In genomic region chr10:18681385-18681954, GRCm38 (mm10) we compare ENCODE assay signal across 17 mouse cellular contexts.
A peak's percentile ranks its signal among the peaks of the same experiment; 100 is the strongest.
DNase-seq lines count a peak whose midpoint lies in the region; ATAC-seq and TF ChIP-seq lines count a peak whose summit lies in the region.
"Had no signal": no experiment of that assay in that cellular context is flagged by ENCODE, and none has a peak within 500 bp of the region (broad histone marks: within the 10 kb centered on the region; RNA-seq: fewer than 3 reads in every experiment).

No protein-coding gene starts in this region.

- H3K4me3 ChIP-seq in hindbrain, embryonic 15.5 days, result no peak overlapping the region
- H3K4me3 ChIP-seq in hindbrain, postnatal 0 days (ENCODE audit: low read length), result no peak overlapping the region
- no peak overlapping the region for H3K4me3 ChIP-seq in left cerebral cortex, adult 2 months
- H3K4me3 ChIP-seq in neural tube, embryonic 15.5 days (replicated peaks), result no peak overlapping the region
- H3K4me3 ChIP-seq: heart, adult 2 months; hindbrain, embryonic 10.5 days; midbrain, embryonic 12.5 days; myocyte had no signal

- DNase-seq in hindbrain, postnatal 0 days (ENCODE audit: low spot score), result no peak
- no peak for DNase-seq in left cerebral cortex, adult 2 months (ENCODE audit: extremely low spot score in 1 of 2, low spot score in 2 of 2)
- no peak for DNase-seq in left cerebral cortex, adult 18-20 months (ENCODE audit: low spot score in 2 of 2)
- peak; percentile 57 for DNase-seq in brain, adult 2 months (ENCODE audit: low read depth, low spot score)
- DNase-seq in ovary, postnatal 14 days (ENCODE audit: low spot score), result no peak
- no peak for DNase-seq in spleen, adult 12 weeks (ENCODE audit: low spot score)
- DNase-seq: adrenal gland, postnatal 14 days; gastrocnemius, postnatal 14 days; heart, adult 2 months; lung, adult 2 months; right cerebral cortex, postnatal 25 days had no signal

- no peaks in the 10 kb centered on the region for H3K9me3 ChIP-seq in hindbrain, embryonic 15.5 days
- no peaks in the 10 kb centered on the region for H3K9me3 ChIP-seq in hindbrain, postnatal 0 days (ENCODE audit: low read length)
- no peaks in the 10 kb centered on the region for H3K9me3 ChIP-seq in neural tube, embryonic 15.5 days (replicated peaks)
- H3K9me3 ChIP-seq: midbrain, embryonic 12.5 days had no signal

- H3K4me2 ChIP-seq in hindbrain, embryonic 15.5 days, result no peak overlapping the region
- no peak overlapping the region for H3K4me2 ChIP-seq in hindbrain, postnatal 0 days (ENCODE audit: low read depth, low read length)
- H3K4me2 ChIP-seq in neural tube, embryonic 15.5 days, result no peak overlapping the region
- H3K4me2 ChIP-seq: midbrain, embryonic 12.5 days had no signal

- intact Hi-C loops in left cerebral cortex, adult 2 months (cut with DNase I), result no loop called here

- TF ChIP-seq CTCF in hindbrain, postnatal 0 days (IDR thresholded peaks at IDR 0.05; ENCODE audit: low read depth), result no peak
- TF ChIP-seq CTCF in left cerebral cortex, adult 2 months (IDR thresholded peaks at IDR 0.05), result no peak

- H3K27ac ChIP-seq in hindbrain, embryonic 15.5 days (replicated peaks), result 0 out of 2 replicates have a peak overlapping the region, but pooled peaks have one; percentile 9
- no peak overlapping the region for H3K27ac ChIP-seq in hindbrain, postnatal 0 days
- peak overlapping the region; percentile 40; the same call in 1 of the 2 replicates for H3K27ac ChIP-seq in left cerebral cortex, adult 2 months
- 0 out of 2 replicates have a peak overlapping the region, but pooled peaks have one; percentile 41 for H3K27ac ChIP-seq in neural tube, embryonic 15.5 days (replicated peaks)
- H3K27ac ChIP-seq: heart, adult 2 months; hindbrain, embryonic 10.5 days; macrophage; midbrain, embryonic 12.5 days had no signal

- H3K36me3 ChIP-seq in hindbrain, embryonic 15.5 days, result peaks cover 8% of the 10 kb centered on the region; the same call in 1 of the 2 replicates
- H3K36me3 ChIP-seq in hindbrain, postnatal 0 days (ENCODE audit: insufficient read depth, low read length), result no peaks in the 10 kb centered on the region; the same call in 1 of the 2 replicates
- peaks cover 2% of the 10 kb centered on the region for H3K36me3 ChIP-seq in neural tube, embryonic 15.5 days
- H3K36me3 ChIP-seq: hindbrain, embryonic 10.5 days; midbrain, embryonic 12.5 days had no signal

- no peaks in the 10 kb centered on the region for H3K27me3 ChIP-seq in hindbrain, embryonic 15.5 days
- no peaks in the 10 kb centered on the region for H3K27me3 ChIP-seq in hindbrain, postnatal 0 days (ENCODE audit: insufficient read depth, low read length)
- no peaks in the 10 kb centered on the region for H3K27me3 ChIP-seq in neural tube, embryonic 15.5 days (replicated peaks)
- H3K27me3 ChIP-seq: midbrain, embryonic 12.5 days had no signal

- WGBS in hindbrain, embryonic 15.5 days, result 72% methylated on average over 2 of the region's 2 CpGs
- 62% methylated on average over 2 of the region's 2 CpGs for WGBS in hindbrain, postnatal 0 days
- 48% methylated on average over 2 of the region's 2 CpGs for WGBS in neural tube, embryonic 15.5 days

- H3K4me1 ChIP-seq in hindbrain, embryonic 15.5 days (replicated peaks), result peaks cover 3% of the 10 kb centered on the region
- no peaks in the 10 kb centered on the region for H3K4me1 ChIP-seq in hindbrain, postnatal 0 days (ENCODE audit: insufficient read depth, low read length)
- peaks cover 4% of the 10 kb centered on the region for H3K4me1 ChIP-seq in neural tube, embryonic 15.5 days
- H3K4me1 ChIP-seq: hindbrain, embryonic 10.5 days; midbrain, embryonic 12.5 days had no signal

- no peak overlapping the region for H3K9ac ChIP-seq in hindbrain, embryonic 15.5 days
- no peak overlapping the region for H3K9ac ChIP-seq in hindbrain, postnatal 0 days (replicated peaks; ENCODE audit: low read length)
- H3K9ac ChIP-seq in neural tube, embryonic 15.5 days (replicated peaks), result no peak overlapping the region
- H3K9ac ChIP-seq: midbrain, embryonic 12.5 days had no signal

- no peak for ATAC-seq in hindbrain, embryonic 15.5 days (ENCODE audit: low FRiP score, low read depth)
- no peak for ATAC-seq in hindbrain, postnatal 0 days
- ATAC-seq in neural tube, embryonic 15.5 days (ENCODE audit: low FRiP score), result peak; percentile 38; the same call in 1 of the 2 replicates
